Mouse (Mus musculus) spleen, adult 2 months (tissue): ENCODE data around the gene Cdkl4.

Source experiments
- CTCF ChIP-seq: fragments of 200-500 bp; IDR thresholded peaks from 2 replicates; pipeline ENCODE4 v1.5.1; 2011; ENCODE audit warnings: mild to moderate bottlenecking, inconsistent platforms; ENCODE audit not compliant: insufficient read depth, insufficient read length, insufficient replicate concordance; ENCODE audit errors: extremely low read depth
- POLR2A ChIP-seq: fragments of 200-500 bp; IDR thresholded peaks from 2 replicates; pipeline ENCODE4 v1.6.1; 2011; ENCODE audit warnings: low read depth, low read length, inconsistent platforms

DNA sequence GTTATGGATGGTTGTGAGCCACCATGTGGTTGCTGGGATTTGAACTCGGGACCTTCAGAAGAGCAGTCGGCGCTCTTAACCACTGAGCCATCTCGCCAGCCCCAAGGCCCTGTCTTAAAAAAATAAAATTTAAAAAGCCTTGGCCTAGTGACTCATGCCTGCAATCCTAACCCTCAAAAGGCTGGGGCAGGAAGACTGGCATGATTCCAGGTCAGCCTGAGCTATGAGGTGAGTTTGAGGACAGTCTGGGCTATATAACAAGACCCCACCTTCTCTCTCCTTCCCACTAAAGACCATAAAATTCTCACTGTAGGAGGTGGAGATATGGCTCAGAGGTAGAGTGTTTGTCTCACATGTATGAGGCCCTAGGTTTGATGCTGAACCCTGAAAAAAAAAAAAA lies 85.3 kb downstream of the Cdkl4 start:
- TF ChIP-seq POLR2A (no peak), CTCF (no peak)
